Mouse (Mus musculus) gastrocnemius, adult 8-10 months (tissue): Measurements from ENCODE around the gene Sdr39u1. TPM values are rescaled to one million over a fixed set of nuclear protein-coding genes. Genes with fewer than 3 reads are reported as not detected.

Experiments used
- DNase-seq, 2 experiments: peaks; one replicate each; pipeline ENCODE4 v3.0.0; 2022; ENCODE audit warnings: low spot score in 2 of 2
- total RNA-seq, 4 experiments: library from RNA; stranded (reverse); gene quantifications; 2 replicates each; pipeline ENCODE4 v1.2.4; 2022

Gene Sdr39u1
- total RNA-seq, 4 experiments from 2014 or later: 137 to 151 (median 145) TPM

DNA sequence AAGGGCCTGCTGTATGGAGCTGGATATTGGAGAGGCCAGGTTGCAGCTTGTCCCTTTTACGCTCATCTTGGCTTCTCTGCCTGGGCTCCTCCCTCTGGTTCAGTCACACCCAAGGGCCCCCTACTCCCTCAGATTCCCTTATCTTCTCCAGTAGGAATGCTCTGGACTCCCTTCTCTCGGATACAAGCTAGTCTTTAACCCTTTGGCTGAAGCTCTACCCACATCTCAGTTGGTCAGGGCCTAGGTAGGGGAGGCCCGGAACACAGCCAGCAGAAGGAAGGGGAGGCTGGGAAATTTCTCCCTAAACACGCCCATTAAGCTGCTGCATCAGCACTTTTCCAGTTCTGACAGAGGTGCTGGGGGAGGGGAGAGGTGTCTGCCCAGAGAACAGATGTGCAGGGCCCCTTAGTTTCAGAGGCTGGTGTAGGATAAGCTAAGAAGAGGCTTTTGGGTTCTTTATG lies 45.0 kb downstream of the Sdr39u1 start:
- DNase-seq: no peak

DNA sequence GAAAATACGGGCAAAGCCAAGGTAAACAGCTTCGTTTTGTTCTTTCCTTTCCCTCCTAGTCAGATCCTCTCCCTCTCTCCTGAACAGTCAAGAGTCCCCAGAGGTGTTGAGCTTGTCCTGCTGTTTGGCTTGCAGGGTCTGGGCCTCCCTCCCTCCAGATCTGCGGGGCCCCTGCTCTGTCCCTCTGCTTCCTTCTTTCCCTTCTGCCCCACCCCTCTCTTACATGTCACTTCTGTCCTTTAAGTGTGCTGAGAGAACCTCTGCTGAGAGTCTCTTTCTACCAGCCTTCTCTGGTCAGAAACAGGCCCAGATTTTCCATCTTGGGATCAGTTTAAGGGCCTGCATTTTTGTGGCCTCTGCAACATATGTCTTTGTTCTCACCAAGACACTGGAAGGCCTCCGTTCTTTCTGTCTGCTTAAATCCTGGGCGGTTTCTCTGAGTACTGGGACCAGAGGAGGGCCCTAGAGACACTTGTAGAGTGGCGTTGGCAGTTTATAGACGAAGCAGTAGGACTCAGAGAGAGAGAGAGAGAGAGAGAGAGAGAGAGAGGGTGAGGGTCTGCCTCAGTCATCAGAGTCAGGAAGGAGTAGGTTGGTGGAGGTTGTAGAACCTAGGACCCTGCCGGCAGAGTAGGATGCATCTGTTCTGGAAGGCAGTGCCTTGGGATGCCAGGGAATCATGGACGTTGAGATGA lies 45.5 kb downstream of the Sdr39u1 start:
- no peak for DNase-seq

DNA sequence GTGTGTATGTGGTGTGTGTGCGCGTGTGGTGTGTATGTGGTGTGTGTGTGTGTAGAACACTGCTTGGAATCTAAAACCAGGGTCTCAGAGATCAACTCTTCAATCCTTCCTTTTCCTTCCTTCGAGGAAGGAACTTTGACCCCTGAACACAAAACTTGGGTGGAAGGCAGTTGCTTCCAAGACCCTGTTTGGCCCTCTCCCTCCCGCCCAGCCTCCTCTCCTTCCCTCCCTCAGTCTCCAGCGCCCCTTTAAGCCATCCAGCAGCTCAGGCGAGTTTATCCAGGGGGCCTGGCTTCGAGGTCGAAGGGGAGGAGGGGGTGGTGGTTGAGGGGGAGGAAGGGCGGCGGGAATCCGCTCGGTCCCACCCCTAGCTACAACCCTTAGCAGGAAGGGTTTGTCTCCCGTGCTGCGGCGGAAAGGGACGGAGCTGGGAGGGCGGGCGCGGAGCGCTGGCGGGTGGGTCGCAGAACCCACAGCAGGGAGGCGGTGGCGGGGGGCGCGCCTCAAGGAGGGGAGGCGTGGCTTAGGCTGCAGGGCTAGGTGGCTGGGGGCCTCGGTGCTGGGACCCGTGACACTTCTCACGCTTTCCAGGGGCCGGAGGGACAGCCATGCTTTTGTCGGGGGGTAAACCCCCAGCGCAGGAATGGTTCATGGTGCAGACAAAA lies 46.3 kb downstream of the Sdr39u1 start, which contains the start of gene Nynrin:
TSS of gene Nynrin (plus strand) at position 390 of the 665 bp plus-strand sequence.
- DNase-seq: peak; percentile 13 to 37

DNA sequence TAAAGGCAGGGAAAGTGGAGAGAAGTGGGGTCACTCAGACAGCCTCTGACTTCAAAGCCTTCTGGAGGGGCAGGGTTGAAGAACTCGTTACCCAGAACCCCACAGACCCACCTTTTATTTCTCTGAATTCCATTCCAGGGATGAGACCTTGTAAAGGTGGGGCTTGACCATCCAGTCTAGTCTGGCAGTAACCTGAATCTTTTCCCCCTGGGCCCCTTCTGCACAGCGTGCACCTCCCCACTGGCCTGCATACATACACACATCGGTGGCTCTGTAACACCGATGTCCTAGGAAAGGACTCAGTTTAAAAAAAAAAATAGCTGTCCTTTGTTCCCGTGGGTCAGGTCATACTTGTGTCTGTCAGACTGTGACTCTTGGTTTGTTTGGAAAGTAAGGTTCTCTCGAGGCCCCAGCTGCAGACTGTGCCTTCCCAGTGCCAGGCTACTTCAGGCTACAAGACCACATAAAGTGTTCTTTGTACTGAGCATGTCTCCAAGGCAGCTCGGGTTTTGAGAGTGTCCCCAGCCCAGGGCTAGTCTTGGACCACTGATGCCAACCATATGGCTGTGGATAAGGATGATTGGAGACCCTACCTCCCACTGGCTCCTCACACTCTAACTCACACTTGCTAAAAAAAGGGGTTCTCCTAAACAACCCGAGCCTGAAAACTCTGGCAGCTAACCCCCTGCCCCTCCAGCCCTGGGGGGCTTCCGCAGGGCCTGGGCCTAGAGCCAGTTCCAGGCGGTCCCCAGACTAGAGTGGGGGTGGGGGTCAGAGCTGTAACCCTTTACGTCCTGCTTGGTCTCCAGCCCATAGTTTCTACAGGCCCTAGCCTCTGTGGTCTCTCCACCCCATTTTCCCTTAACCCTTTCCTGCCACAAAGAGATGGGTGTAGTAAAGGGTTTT lies 47.2 kb downstream of the Sdr39u1 start:
- no peak for DNase-seq

DNA sequence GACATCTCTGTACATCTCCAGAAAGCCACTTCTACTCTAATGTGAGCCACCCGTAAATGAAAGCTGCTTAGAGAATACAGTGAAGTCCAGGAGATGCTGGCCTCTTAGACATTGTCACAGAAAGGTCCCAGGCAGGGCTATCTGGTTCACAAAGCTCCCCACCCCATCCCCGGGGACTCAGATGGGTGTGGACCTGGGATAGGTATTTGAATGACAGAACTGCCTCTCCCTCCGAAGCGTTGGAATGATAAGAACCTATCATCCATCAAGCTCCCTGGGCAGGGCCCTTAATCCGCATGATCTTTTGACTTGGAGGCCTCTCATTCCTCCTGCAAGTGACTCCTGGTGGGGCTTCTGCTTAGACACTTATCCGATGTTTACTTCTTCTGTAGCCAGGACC lies 49.2 kb downstream of the Sdr39u1 start:
- DNase-seq: no peak

Other genes starting within 250 kb of the Sdr39u1 start
- gene Mdp1, start 239.8 kb downstream of the Sdr39u1 start, total RNA-seq: 10 to 100 TPM; 18.0 to 23.1 (median 20.7) TPM
- gene Gmpr2, start 228.4 kb downstream of the Sdr39u1 start, total RNA-seq: 1 to 10 TPM; 1.6 to 2.4 (median 1.8) TPM
- 100 to 1,000 TPM; 192 to 208 (median 201) TPM for gene Nedd8, start 228.2 kb downstream of the Sdr39u1 start, total RNA-seq
- 10 to 100 TPM; 13.0 to 17.4 (median 14.6) TPM for gene Tinf2, start 218.5 kb downstream of the Sdr39u1 start, total RNA-seq
- under 1 TPM in 3 of 4 experiments, not detected in 1; 0.09 to 0.12 (median 0.11) TPM for gene Tgm1, start 186.4 kb downstream of the Sdr39u1 start, total RNA-seq
- 10 to 100 TPM in 2 of 4 experiments, 1 to 10 TPM in 2; 9.4 to 13.2 (median 11.0) TPM for gene Rabggta, start 178.0 kb downstream of the Sdr39u1 start, total RNA-seq
- 10 to 100 TPM; 26.4 to 37.6 (median 31.6) TPM for gene Dhrs1, start 154.6 kb downstream of the Sdr39u1 start, total RNA-seq
- 10 to 100 TPM in 2 of 4 experiments, 1 to 10 TPM in 2; 9.4 to 14.8 (median 10.1) TPM for gene Nop9, start 154.6 kb downstream of the Sdr39u1 start, total RNA-seq
- not detected for gene Cideb, start 141.8 kb downstream of the Sdr39u1 start, total RNA-seq
- gene Ltb4r2, start 138.9 kb downstream of the Sdr39u1 start, total RNA-seq: not detected
- gene Ltb4r1, start 134.3 kb downstream of the Sdr39u1 start, total RNA-seq: under 1 TPM in 1 of 4 experiments, not detected in 3; 0.27 TPM
- gene Adcy4, start 116.2 kb downstream of the Sdr39u1 start, total RNA-seq: 1 to 10 TPM; 3.4 to 7.1 (median 3.6) TPM
- gene Ripk3, start 111.4 kb downstream of the Sdr39u1 start, total RNA-seq: 1 to 10 TPM in 3 of 4 experiments, not detected in 1; 1.0 to 1.3 (median 1.3) TPM
- 1 to 10 TPM; 1.9 to 3.3 (median 2.5) TPM for gene Nfatc4, start 77.1 kb downstream of the Sdr39u1 start, total RNA-seq
- gene Nynrin, start 46.3 kb downstream of the Sdr39u1 start, total RNA-seq: 1 to 10 TPM; 1.2 to 3.6 (median 1.9) TPM
- not detected for gene Cbln3, start 15.9 kb downstream of the Sdr39u1 start, total RNA-seq
- gene Khnyn, start 15.3 kb downstream of the Sdr39u1 start, total RNA-seq: 1 to 10 TPM; 4.4 to 6.3 (median 4.9) TPM
- 1 to 10 TPM in 3 of 4 experiments, under 1 TPM in 1; 0.99 to 5.3 (median 1.8) TPM for gene Cma1, start 44.4 kb upstream of the Sdr39u1 start, total RNA-seq
- gene Cma2, start 50.7 kb upstream of the Sdr39u1 start, total RNA-seq: not detected
- gene Mcpt1, start 117.7 kb upstream of the Sdr39u1 start, total RNA-seq: not detected
- gene Mcpt9, start 130.2 kb upstream of the Sdr39u1 start, total RNA-seq: not detected
- gene Mcpt2, start 141.7 kb upstream of the Sdr39u1 start, total RNA-seq: not detected
- 1 to 10 TPM in 3 of 4 experiments, under 1 TPM in 1; 0.53 to 2.6 (median 1.8) TPM for gene Mcpt4, start 162.0 kb upstream of the Sdr39u1 start, total RNA-seq
- gene Mcpt8, start 185.0 kb upstream of the Sdr39u1 start, total RNA-seq: not detected
- gene Ctsg, start 202.3 kb upstream of the Sdr39u1 start, total RNA-seq: not detected
- gene Gzme, start 220.3 kb upstream of the Sdr39u1 start, total RNA-seq: not detected
- gene Gzmd, start 232.3 kb upstream of the Sdr39u1 start, total RNA-seq: not detected